Mouse (Mus musculus) erythroblast, embryonic 14.5 days (primary cell): ENCODE results near the gene Flrt1. TPM values are rescaled to one million over a fixed set of nuclear protein-coding genes. Genes with fewer than 3 reads are reported as not detected.

Experiments
- H3K27me3 ChIP-seq: 2 replicates; pipeline ENCODE4 v1.6.1; 2012; ENCODE audit warnings: inconsistent platforms; ENCODE audit not compliant: control insufficient read depth
- H3K36me3 ChIP-seq: 2 replicates; pipeline ENCODE4 v1.6.1; 2012; ENCODE audit warnings: mild to moderate bottlenecking, inconsistent platforms; ENCODE audit not compliant: control insufficient read depth
- H3K4me1 ChIP-seq: 2 replicates; pipeline ENCODE4 v1.6.1; 2012; ENCODE audit warnings: inconsistent platforms; ENCODE audit not compliant: control insufficient read depth
- H3K4me3 ChIP-seq: replicated peaks from 2 replicates; pipeline ENCODE3; 2012; ENCODE audit warnings: moderate library complexity, mild to moderate bottlenecking, inconsistent platforms
- H3K9me3 ChIP-seq: 2 replicates; pipeline ENCODE4 v1.6.1; 2012; ENCODE audit warnings: low read length, inconsistent platforms, mixed read lengths; ENCODE audit not compliant: control insufficient read depth
- GATA1 ChIP-seq: IDR thresholded peaks from 2 replicates; pipeline ENCODE4 v1.6.1; 2012; ENCODE audit warnings: low read length, inconsistent platforms, mixed read lengths
- TAL1 ChIP-seq: IDR thresholded peaks from 3 replicates; pipeline ENCODE4 v1.6.1; 2012; ENCODE audit warnings: low read length, inconsistent platforms, mixed read lengths
- polyA plus RNA-seq: library from polyadenylated mRNA; stranded (reverse); fragments of >175 nt; gene quantifications from 2 replicates; pipeline ENCODE4 v1.2.3, GENCODE M21; 2012

Gene Flrt1
- polyA plus RNA-seq, 1 experiment: not detected

- TF ChIP-seq GATA1: no peak
- TF ChIP-seq TAL1: no peak
- no peak overlapping the region for H3K4me3 ChIP-seq
- H3K27me3 ChIP-seq: no peaks in the 10 kb centered on the region
- peaks cover 59% of the 10 kb centered on the region for H3K4me1 ChIP-seq
- no peaks in the 10 kb centered on the region; the same call in 1 of the 2 replicates for H3K9me3 ChIP-seq
- no peaks in the 10 kb centered on the region for H3K36me3 ChIP-seq
Measured at GRCm38 (mm10) chr19:7122277-7122676, 16.7 kb upstream of the Flrt1 start.

GRCm38 (mm10) chr19:7121252-7121651, 15.7 kb upstream of the Flrt1 start:
- TF ChIP-seq GATA1 (no peak), TAL1 (no peak)
- Histone ChIP-seq H3K4me3 (no peak overlapping the region), H3K9me3 (no peaks in the 10 kb centered on the region; the same call in 1 of the 2 replicates), H3K4me1 (peaks cover 61% of the 10 kb centered on the region), H3K27me3 (no peaks in the 10 kb centered on the region), H3K36me3 (no peaks in the 10 kb centered on the region; the same call in 1 of the 2 replicates)

GRCm38 (mm10) chr19:7117653-7118307, 12.3 kb upstream of the Flrt1 start:
- H3K4me1 ChIP-seq: peaks cover 83% of the 10 kb centered on the region
- TF ChIP-seq TAL1 (no peak), GATA1 (no peak)
- H3K36me3 ChIP-seq: no peaks in the 10 kb centered on the region; the same call in 1 of the 2 replicates
- no peaks in the 10 kb centered on the region for H3K27me3 ChIP-seq
- no peaks in the 10 kb centered on the region for H3K9me3 ChIP-seq
- peak overlapping the region; percentile 49 for H3K4me3 ChIP-seq

GRCm38 (mm10) chr19:7117141-7117540, 11.6 kb upstream of the Flrt1 start:
- H3K4me3 ChIP-seq: peak overlapping the region; percentile 49
- peaks cover 80% of the 10 kb centered on the region for H3K4me1 ChIP-seq

GRCm38 (mm10) chr19:7116038-7116731, 10.7 kb upstream of the Flrt1 start:
- Histone ChIP-seq H3K9me3 (no peaks in the 10 kb centered on the region), H3K4me1 (peaks cover 73% of the 10 kb centered on the region), H3K4me3 (no peak overlapping the region), H3K36me3 (no peaks in the 10 kb centered on the region; the same call in 1 of the 2 replicates), H3K27me3 (no peaks in the 10 kb centered on the region)
- no peak for TF ChIP-seq GATA1
- TF ChIP-seq TAL1: no peak

More at GRCm38 (mm10) chr19:7117141-7117540, 11.6 kb upstream of the Flrt1 start:
- no peaks in the 10 kb centered on the region; the same call in 1 of the 2 replicates for H3K36me3 ChIP-seq
- H3K9me3 ChIP-seq: no peaks in the 10 kb centered on the region
- TF ChIP-seq TAL1: no peak
- H3K27me3 ChIP-seq: no peaks in the 10 kb centered on the region

- Histone ChIP-seq H3K36me3 (no peaks in the 10 kb centered on the region; the same call in 1 of the 2 replicates), H3K4me1 (peaks cover 52% of the 10 kb centered on the region), H3K27me3 (no peaks in the 10 kb centered on the region), H3K9me3 (no peaks in the 10 kb centered on the region), H3K4me3 (no peak overlapping the region)
- no peak for TF ChIP-seq TAL1
- no peak for TF ChIP-seq GATA1
Measured at GRCm38 (mm10) chr19:7113574-7113973, 8.0 kb upstream of the Flrt1 start.

GRCm38 (mm10) chr19:7112628-7113027, 7.1 kb upstream of the Flrt1 start:
- H3K27me3 ChIP-seq: no peaks in the 10 kb centered on the region
- H3K4me3 ChIP-seq: no peak overlapping the region
- H3K4me1 ChIP-seq: peaks cover 42% of the 10 kb centered on the region
- H3K36me3 ChIP-seq: no peaks in the 10 kb centered on the region; the same call in 1 of the 2 replicates
- no peaks in the 10 kb centered on the region for H3K9me3 ChIP-seq
- TF ChIP-seq TAL1 (no peak), GATA1 (no peak)

GRCm38 (mm10) chr19:7111710-7112109, 6.2 kb upstream of the Flrt1 start:
- Histone ChIP-seq H3K9me3 (no peaks in the 10 kb centered on the region), H3K36me3 (no peaks in the 10 kb centered on the region; the same call in 1 of the 2 replicates), H3K4me1 (peaks cover 33% of the 10 kb centered on the region), H3K4me3 (no peak overlapping the region), H3K27me3 (no peaks in the 10 kb centered on the region)
- TF ChIP-seq GATA1 (no peak), TAL1 (no peak)

- no peaks in the 10 kb centered on the region; the same call in 1 of the 2 replicates for H3K36me3 ChIP-seq
- no peak overlapping the region for H3K4me3 ChIP-seq
- TF ChIP-seq GATA1 (no peak), TAL1 (no peak)
- H3K27me3 ChIP-seq: no peaks in the 10 kb centered on the region
- no peaks in the 10 kb centered on the region for H3K9me3 ChIP-seq
- peaks cover 29% of the 10 kb centered on the region for H3K4me1 ChIP-seq
Measured at GRCm38 (mm10) chr19:7111309-7111708, 5.8 kb upstream of the Flrt1 start.
